Mouse (Mus musculus): ENCODE measurements around the gene Arhgap11a.

The Arhgap11a gene

GRCm38 (mm10) chr2:113848245-113849121 is at the start of gene Arhgap11a:
TSS of gene Arhgap11a (minus strand) at chr2:113848661.
- DNase-seq (ENCODE audit: extremely low spot score, low read depth, low spot score): peak; percentile 99

- DNase-seq (ENCODE audit: extremely low spot score, low read depth, low spot score): no peak
Observed at GRCm38 (mm10) chr2:113893385-113894122, 45.1 kb upstream of the Arhgap11a start.

- DNase-seq (ENCODE audit: extremely low spot score, low read depth, low spot score): no peak
Observed at GRCm38 (mm10) chr2:113887166-113887565, 38.7 kb upstream of the Arhgap11a start.

- no peak for DNase-seq (ENCODE audit: extremely low spot score, low read depth, low spot score)
Observed at GRCm38 (mm10) chr2:113886061-113886460, 37.6 kb upstream of the Arhgap11a start.

GRCm38 (mm10) chr2:113870115-113870514 is 21.7 kb upstream of the Arhgap11a start:
- no peak for DNase-seq (ENCODE audit: extremely low spot score, low read depth, low spot score)

- no peak for DNase-seq (ENCODE audit: extremely low spot score, low read depth, low spot score)
Observed at GRCm38 (mm10) chr2:113868404-113868803, 19.9 kb upstream of the Arhgap11a start.

- no peak for DNase-seq (ENCODE audit: extremely low spot score, low read depth, low spot score)
Observed at GRCm38 (mm10) chr2:113866155-113866554, 17.7 kb upstream of the Arhgap11a start.

- DNase-seq (ENCODE audit: extremely low spot score, low read depth, low spot score): no peak
Observed at GRCm38 (mm10) chr2:113849141-113849540, 680 bp upstream of the Arhgap11a start.

GRCm38 (mm10) chr2:113847678-113848244 is 700 bp downstream of the Arhgap11a start:
- no peak for DNase-seq (ENCODE audit: extremely low spot score, low read depth, low spot score)

GRCm38 (mm10) chr2:113845081-113845480 is 3.4 kb downstream of the Arhgap11a start:
- no peak for DNase-seq (ENCODE audit: extremely low spot score, low read depth, low spot score)

- no peak for DNase-seq (ENCODE audit: extremely low spot score, low read depth, low spot score)
Observed at GRCm38 (mm10) chr2:113841656-113842437, 6.6 kb downstream of the Arhgap11a start.

- DNase-seq (ENCODE audit: extremely low spot score, low read depth, low spot score): no peak
Observed at GRCm38 (mm10) chr2:113839488-113839887, 9.0 kb downstream of the Arhgap11a start.

- DNase-seq (ENCODE audit: extremely low spot score, low read depth, low spot score): no peak
Observed at GRCm38 (mm10) chr2:113835219-113835618, 13.2 kb downstream of the Arhgap11a start.

GRCm38 (mm10) chr2:113828943-113829882 is 19.2 kb downstream of the Arhgap11a start, which contains the start of gene Scg5:
TSS of gene Scg5 (minus strand) at chr2:113829121.
- DNase-seq (ENCODE audit: extremely low spot score, low read depth, low spot score): peak; percentile 24

GRCm38 (mm10) chr2:113828086-113828942 is 20.1 kb downstream of the Arhgap11a start:
- DNase-seq (ENCODE audit: extremely low spot score, low read depth, low spot score): no peak

GRCm38 (mm10) chr2:113823909-113824308 is 24.6 kb downstream of the Arhgap11a start:
- DNase-seq (ENCODE audit: extremely low spot score, low read depth, low spot score): peak; percentile 47

GRCm38 (mm10) chr2:113822367-113822766 is 26.1 kb downstream of the Arhgap11a start:
- DNase-seq (ENCODE audit: extremely low spot score, low read depth, low spot score): no peak

- no peak for DNase-seq (ENCODE audit: extremely low spot score, low read depth, low spot score)
Observed at GRCm38 (mm10) chr2:113821176-113821734, 27.2 kb downstream of the Arhgap11a start.
